Mouse (Mus musculus) ES-Bruce4 (cell line): ENCODE results near the gene Krtcap2. TPM values are rescaled to one million over a fixed set of nuclear protein-coding genes. Genes with fewer than 3 reads are reported as not detected.

ENCODE experiments used
- H3K27ac ChIP-seq: 2 replicates; pipeline ENCODE4 v1.5.1; 2012; ENCODE audit warnings: low read length, inconsistent platforms; ENCODE audit not compliant: insufficient read depth
- H3K27me3 ChIP-seq: 2 replicates; pipeline ENCODE4 v1.6.1; 2012; ENCODE audit warnings: mild to moderate bottlenecking, low read length, inconsistent platforms; ENCODE audit not compliant: control insufficient read depth, poor library complexity, insufficient read depth, severe bottlenecking
- H3K36me3 ChIP-seq: 2 replicates; pipeline ENCODE4 v1.6.1; 2012; ENCODE audit warnings: inconsistent platforms, mild to moderate bottlenecking, low read length, moderate library complexity; ENCODE audit not compliant: control insufficient read depth, poor library complexity, insufficient read depth, severe bottlenecking
- H3K4me1 ChIP-seq: one replicate; pipeline ENCODE4 v1.8.1; 2011; ENCODE audit warnings: low read length; ENCODE audit not compliant: control insufficient read depth, insufficient read depth
- H3K4me3 ChIP-seq: 2 replicates; pipeline ENCODE4 v1.5.1; 2011; ENCODE audit warnings: low read depth, mild to moderate bottlenecking, low read length
- H3K9ac ChIP-seq: 2 replicates; pipeline ENCODE4 v1.6.1; 2012; ENCODE audit warnings: low read depth, mild to moderate bottlenecking, inconsistent platforms; ENCODE audit not compliant: poor library complexity, severe bottlenecking
- H3K9me3 ChIP-seq: replicated peaks from 2 replicates; pipeline ENCODE4 v1.6.1; 2012; ENCODE audit warnings: mild to moderate bottlenecking, low read length, inconsistent platforms; ENCODE audit not compliant: control insufficient read depth, poor library complexity, insufficient read depth, severe bottlenecking
- CTCF ChIP-seq: IDR thresholded peaks from one replicate; pipeline ENCODE4 v1.8.1; 2011; ENCODE audit warnings: low read depth, low read length
- EP300 ChIP-seq: IDR thresholded peaks from 2 replicates; pipeline ENCODE4 v1.6.1; 2011; ENCODE audit warnings: low read depth, low read length; ENCODE audit not compliant: insufficient read depth
- POLR2A ChIP-seq: IDR thresholded peaks from one replicate; pipeline ENCODE4 v1.8.1; 2011; ENCODE audit warnings: low read length; ENCODE audit not compliant: insufficient read depth
- polyA plus RNA-seq: library from polyadenylated mRNA; stranded (reverse); fragments of >200 nt; gene quantifications from 2 replicates; pipeline ENCODE4 v1.2.4, GENCODE M21; 2011; ENCODE audit warnings: low read depth; ENCODE audit not compliant: missing spikeins, insufficient read depth, insufficient read length

Krtcap2 gene
- polyA plus RNA-seq, 1 experiment: 163 TPM

DNA sequence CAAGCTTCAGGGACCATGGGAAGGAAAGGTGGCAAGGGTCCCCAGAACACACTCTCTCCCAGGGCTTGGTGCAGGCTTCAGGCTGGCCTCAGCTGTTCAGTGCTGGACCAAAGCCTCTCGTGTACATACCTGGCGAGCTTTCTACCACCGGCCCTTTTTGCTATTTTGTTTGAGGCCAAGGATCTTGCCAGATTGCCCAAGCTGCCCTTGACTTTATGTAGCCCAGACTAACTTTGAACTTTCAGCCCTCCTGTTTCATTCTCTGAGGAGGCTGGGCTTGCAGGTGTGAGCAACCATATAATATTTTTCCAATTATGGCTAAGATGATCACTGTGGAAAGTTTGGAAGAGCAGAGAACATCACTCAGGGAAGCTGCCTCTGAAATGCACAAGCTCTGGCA is 38.5 kb downstream of the Krtcap2 start:
- Histone ChIP-seq H3K4me3 (no peak overlapping the region), H3K36me3 (no peaks in the 10 kb centered on the region), H3K27ac (no peak overlapping the region), H3K9me3 (no peaks in the 10 kb centered on the region), H3K4me1 (peaks cover 2% of the 10 kb centered on the region), H3K9ac (no peak overlapping the region), H3K27me3 (no peaks in the 10 kb centered on the region)
- TF ChIP-seq CTCF: no peak
- no peak for TF ChIP-seq EP300
- TF ChIP-seq POLR2A: no peak

DNA sequence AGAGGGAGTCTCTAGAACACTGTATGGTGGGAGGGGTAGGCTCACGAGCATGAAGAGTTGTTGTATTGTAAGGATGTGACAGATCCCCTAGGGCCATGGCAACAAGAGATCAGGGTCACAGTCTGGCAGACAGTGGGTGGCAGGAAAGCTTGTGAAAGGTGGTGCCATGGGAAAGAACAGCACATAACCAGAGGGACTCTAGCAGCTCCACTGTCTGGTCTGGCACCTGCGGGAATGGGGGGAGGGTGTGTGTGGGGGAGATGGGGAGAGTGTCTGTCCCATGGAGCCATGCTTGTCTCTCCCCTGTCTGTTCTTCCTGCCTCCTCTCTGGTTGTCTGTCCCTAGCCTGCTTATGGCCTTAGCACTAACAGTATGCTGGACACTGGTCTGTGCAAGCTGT is 39.8 kb downstream of the Krtcap2 start:
- Histone ChIP-seq H3K9ac (no peak overlapping the region), H3K9me3 (no peaks in the 10 kb centered on the region), H3K27ac (no peak overlapping the region; the same call in 1 of the 2 replicates), H3K4me1 (peaks cover 2% of the 10 kb centered on the region), H3K36me3 (no peaks in the 10 kb centered on the region), H3K4me3 (peak overlapping the region; percentile 31; the same call in 1 of the 2 replicates), H3K27me3 (no peaks in the 10 kb centered on the region)
- no peak for TF ChIP-seq CTCF
- no peak for TF ChIP-seq EP300
- TF ChIP-seq POLR2A: no peak

DNA sequence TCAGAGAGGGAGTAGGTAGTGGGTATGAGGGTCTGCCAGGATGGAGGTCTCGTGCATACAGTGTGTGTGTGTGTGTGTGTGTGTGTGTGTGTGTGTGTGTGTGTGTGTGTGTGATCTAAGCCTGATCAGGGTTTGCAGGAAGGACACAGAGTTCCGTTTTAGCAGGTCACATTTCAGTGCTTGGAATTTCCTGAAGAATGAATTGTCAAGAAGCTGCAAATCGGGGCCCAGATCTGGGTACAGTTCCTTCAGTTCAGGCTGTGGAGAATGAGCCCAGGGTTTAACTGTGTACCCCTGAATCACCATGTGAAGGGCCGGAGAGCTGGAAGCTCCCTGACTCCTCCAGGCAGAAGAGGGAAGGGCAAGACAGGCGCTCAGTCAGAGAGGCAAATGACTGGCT is 41.5 kb downstream of the Krtcap2 start:
- no peak overlapping the region for H3K27ac ChIP-seq
- H3K9ac ChIP-seq: no peak overlapping the region
- peaks cover 2% of the 10 kb centered on the region for H3K4me1 ChIP-seq
- no peaks in the 10 kb centered on the region for H3K36me3 ChIP-seq
- no peaks in the 10 kb centered on the region for H3K27me3 ChIP-seq
- TF ChIP-seq POLR2A: no peak
- no peak for TF ChIP-seq CTCF
- no peak for TF ChIP-seq EP300
- H3K9me3 ChIP-seq: no peaks in the 10 kb centered on the region
- no peak overlapping the region for H3K4me3 ChIP-seq

DNA sequence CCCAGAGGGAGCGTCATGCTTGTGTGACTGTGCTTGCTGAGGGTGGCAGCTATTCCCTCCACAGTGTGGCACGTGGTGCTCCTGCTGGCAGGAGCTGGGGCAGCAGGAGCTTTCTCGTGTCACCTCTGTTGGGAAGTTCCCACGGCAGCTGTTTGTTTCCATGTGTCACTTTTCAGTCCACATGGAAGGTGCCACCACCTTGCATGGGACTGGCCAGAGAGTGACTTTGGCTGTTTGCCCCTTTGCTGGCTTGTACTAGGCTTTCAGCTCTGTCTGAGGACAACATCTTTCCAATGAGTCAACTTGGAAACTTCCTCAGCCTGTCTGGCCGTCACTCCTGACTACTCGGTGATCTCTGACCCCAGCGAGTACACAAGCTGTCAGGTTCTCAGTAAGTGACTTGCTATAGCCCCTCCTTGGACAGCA is 42.8 kb downstream of the Krtcap2 start:
- Histone ChIP-seq H3K4me3 (no peak overlapping the region), H3K4me1 (peaks cover 2% of the 10 kb centered on the region), H3K27me3 (no peaks in the 10 kb centered on the region), H3K27ac (no peak overlapping the region), H3K36me3 (no peaks in the 10 kb centered on the region), H3K9ac (no peak overlapping the region), H3K9me3 (no peaks in the 10 kb centered on the region)
- TF ChIP-seq CTCF (no peak), EP300 (no peak), POLR2A (no peak)

DNA sequence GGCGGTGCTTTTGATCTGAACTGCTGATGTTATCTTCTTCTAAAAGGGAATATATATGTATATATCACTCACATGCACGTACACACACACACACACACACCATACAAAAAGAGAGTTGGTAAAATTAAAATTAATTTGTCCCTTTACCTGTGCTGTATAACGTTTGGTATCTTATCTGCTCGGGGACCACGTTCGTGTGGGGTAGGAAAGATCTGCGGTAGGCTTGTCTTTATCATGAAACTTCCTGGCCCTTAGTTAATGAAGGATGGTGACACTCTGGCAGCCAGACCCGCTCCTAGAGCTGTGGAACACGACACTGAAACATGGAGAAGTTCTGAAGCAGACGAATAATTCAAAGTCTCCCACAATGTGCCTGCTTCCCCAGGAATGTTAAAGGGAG is 46.1 kb downstream of the Krtcap2 start:
- no peaks in the 10 kb centered on the region for H3K27me3 ChIP-seq
- no peak overlapping the region for H3K27ac ChIP-seq
- no peaks in the 10 kb centered on the region for H3K36me3 ChIP-seq
- no peak overlapping the region for H3K4me3 ChIP-seq
- no peaks in the 10 kb centered on the region for H3K4me1 ChIP-seq
- TF ChIP-seq EP300: no peak
- no peak for TF ChIP-seq CTCF
- no peak for TF ChIP-seq POLR2A
- no peaks in the 10 kb centered on the region for H3K9me3 ChIP-seq
- H3K9ac ChIP-seq: no peak overlapping the region

DNA sequence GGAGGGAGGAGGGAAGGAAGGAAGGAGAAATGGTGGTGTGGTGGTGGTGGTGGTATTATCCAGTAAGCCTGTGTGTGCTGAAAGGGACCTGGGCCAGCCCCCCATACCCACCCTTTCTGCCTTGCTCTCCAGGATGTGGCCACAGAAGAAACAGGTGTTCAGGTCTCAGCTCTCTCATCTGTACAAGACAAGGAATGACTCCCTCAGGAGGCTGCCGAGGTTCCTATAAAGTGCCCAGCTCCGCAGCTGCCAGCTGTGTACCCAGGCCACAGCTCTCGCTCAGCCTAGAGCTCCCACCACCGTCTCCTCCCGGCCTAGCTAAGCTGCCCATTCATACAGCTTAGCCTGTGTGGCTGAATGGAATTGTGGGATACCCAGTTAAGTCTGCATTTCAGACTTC is 46.5 kb downstream of the Krtcap2 start:
- Histone ChIP-seq H3K27ac (no peak overlapping the region), H3K36me3 (no peaks in the 10 kb centered on the region), H3K4me1 (no peaks in the 10 kb centered on the region), H3K4me3 (no peak overlapping the region), H3K27me3 (no peaks in the 10 kb centered on the region), H3K9me3 (no peaks in the 10 kb centered on the region), H3K9ac (no peak overlapping the region)
- TF ChIP-seq CTCF (no peak), POLR2A (no peak), EP300 (no peak)
